Mouse (Mus musculus): ENCODE data around the gene Sipa1l2. TPM values are rescaled to one million over a fixed set of nuclear protein-coding genes. Genes with fewer than 3 reads are reported as not detected.

Sipa1l2 gene
- total RNA-seq, 2 experiments from 2014 or later, result 37.7 to 41.5 TPM

DNA sequence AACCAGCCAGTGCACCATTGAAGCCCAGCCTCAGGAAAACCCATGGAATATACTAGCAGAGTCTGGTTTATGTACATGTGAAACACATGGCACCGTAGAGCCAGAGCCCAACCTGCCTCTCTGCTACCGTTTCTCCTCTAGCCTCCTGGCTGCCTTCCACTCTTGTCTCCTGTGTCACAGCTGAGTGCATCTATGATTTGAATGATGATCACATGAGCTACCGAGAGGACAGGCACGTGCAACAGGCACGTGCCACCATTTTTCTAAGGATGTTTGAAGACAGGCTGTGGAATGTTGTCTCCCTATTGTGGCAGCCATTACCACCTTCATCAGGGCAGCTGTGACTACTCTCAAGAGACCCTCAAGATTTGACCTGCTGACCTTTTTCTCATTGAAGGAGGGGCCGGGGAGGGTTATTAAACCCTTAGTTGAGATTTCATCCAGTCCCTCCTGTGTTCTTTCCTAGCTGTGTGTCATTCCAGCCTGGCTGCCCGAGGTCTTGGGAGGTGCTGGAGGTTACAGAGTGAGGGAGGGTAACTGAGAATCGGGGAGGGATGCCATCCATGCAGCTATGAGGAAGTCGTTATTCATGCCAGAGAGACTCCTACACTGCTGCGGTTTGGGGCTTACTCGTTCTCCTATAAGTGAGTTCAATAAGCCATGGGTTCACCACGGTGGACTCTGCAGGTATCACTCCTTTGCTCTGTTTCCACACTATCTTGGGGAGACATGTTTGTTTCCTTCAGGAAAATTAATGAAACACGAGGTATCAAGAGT, 181.0 kb downstream of the Sipa1l2 start:
- no peak for DNase-seq (ENCODE audit: low spot score in 2 of 2)
- intact Hi-C loops (cut with DNase I), result no loop called here

DNA sequence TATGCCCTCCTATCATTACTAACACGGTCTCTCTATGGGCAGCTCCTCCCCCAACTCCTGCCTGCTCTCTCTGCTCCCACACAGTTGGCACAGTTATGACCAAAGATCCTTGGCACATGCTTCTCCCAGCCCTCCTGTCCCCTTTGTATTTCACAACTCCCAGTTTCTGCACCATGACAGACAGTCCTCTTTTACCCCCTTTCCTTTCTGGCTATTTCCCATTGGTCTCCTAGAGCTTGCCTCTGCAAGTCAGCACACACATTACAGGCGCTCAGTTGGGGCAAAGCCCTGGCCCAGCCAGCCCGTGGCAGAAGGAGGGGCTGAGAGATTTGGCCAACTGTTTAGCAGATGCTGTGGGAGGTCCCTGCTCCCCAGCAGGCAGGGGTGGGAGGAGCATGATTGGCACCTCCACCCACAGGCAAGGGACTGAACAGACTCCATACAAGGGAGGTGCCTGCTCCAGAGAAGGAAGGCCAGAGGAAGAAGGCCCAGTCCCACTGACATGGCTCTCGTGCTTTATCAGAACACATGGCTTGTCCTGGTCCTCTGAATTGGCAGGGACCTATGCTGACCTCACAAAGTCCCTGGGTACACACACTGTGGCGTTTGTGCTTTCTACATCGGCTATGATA, 184.0 kb downstream of the Sipa1l2 start:
- intact Hi-C loops (cut with DNase I), result no loop called here
- peak; percentile 64 to 71 for DNase-seq (ENCODE audit: low spot score in 2 of 2)

DNA sequence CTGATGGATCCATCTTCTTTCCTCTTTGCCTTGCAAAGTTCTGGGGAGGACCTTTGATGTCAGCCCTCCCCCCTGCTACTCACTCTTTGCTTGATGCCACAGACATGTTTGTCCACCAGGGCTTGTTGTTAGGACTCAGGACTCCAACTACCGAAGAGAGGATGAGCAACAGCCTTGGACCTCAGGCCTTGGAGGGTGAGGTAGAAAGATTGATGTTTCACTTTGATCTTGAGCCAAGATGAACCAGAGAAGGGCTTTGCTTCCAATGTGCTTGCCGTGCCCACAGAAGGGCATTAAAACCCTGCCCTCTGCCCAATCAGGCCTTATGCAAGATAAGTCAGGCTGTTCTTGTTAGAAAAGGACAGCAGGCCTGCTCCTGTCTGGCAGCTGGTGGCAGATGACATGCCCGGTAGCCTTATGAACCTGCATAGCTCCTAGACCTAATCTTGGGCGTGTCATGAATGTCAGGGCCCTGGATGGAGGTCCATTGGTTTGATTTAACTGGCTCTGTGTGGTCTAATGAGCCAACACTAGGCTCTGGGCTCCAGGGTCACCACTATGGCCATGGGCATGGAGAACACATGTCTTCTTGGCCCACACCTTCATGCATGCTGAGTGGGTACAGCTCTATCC, 184.9 kb downstream of the Sipa1l2 start:
- intact Hi-C loops (cut with DNase I), result no loop called here
- no peak for DNase-seq (ENCODE audit: low spot score in 2 of 2)

DNA sequence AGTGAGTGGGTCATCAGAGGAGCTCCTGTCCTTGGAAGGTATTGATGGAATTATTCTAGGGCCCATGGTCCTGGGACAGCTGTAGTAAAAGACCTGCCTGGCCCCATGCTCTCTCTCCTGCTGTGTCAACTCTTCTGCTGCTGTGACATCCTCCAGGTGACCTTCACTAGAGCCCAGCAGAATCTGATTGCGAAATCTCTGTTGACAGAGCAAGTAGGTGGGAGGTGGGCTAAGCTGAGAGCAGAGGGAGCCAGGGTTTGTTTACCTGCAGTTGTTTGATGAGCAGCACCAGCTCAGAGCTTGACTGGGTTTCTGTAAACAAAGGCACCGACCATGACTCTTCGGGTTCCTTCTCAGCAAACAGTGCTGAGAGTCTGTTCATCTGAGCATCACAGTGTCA, 187.9 kb downstream of the Sipa1l2 start:
- no peak for DNase-seq (ENCODE audit: low spot score in 2 of 2)
- intact Hi-C loops (cut with DNase I), result no loop called here

DNA sequence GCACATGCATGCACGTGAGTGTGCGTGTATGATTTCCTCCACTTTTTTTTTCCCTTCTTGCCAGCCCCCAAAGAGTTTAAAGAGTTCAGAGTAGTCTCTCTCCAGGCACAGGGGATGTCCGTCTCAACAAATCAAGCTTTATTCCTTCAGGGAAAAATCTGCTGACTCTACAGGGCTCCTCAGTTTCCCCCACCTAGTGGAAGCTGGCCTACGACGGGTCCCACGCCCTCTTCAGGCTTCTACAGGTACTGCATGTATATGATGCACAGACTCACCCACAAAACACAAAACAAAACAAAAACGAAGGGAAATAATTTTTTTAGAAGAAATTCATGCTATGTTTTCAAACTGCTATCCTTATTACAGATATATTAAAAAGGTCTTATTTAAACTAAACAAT, 189.7 kb downstream of the Sipa1l2 start:
- DNase-seq (ENCODE audit: low spot score in 2 of 2), result no peak
- intact Hi-C loops (cut with DNase I), result no loop called here

DNA sequence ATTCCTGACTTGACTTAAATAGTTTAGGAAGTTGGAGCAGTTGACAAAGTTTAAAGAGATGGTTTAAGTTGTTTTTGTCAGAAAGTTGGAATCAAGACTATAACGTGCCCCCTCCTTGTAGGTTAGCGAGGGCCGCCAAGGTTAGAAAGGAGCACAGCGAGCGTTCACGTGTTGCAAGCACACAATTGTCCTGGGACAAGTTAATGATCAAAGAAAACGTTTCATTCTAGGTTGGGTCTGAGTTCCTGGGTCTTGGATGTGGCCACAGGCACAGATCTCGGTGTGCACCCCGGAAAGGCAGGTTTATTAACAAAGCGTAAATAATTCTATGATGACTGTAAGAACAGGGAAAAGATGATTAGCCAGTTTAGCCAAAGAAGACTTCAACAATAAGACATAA, 190.5 kb downstream of the Sipa1l2 start:
- intact Hi-C loops (cut with DNase I), result no loop called here
- DNase-seq (ENCODE audit: low spot score in 2 of 2), result no peak

DNA sequence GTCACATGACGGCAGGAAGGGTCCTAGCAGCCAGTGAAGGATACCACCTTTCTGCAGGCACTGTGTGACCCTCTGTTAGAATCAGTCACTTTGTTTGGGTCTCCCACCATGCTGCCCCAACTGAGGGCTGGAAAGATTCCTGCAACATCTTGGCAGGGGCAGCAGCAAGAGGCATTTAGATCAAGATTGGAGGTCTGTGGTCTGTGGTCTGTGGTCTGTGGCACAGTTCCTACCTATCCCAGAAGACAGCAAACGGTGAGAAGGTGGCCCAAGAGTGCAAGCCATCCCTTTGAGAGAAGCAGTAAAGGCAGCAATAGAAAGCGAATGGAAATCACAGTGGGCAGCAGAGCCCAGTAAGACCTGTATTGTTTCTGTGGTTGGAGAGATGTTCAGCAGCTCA, 191.9 kb downstream of the Sipa1l2 start:
- intact Hi-C loops (cut with DNase I), result no loop called here
- DNase-seq (ENCODE audit: low spot score in 2 of 2), result no peak

DNA sequence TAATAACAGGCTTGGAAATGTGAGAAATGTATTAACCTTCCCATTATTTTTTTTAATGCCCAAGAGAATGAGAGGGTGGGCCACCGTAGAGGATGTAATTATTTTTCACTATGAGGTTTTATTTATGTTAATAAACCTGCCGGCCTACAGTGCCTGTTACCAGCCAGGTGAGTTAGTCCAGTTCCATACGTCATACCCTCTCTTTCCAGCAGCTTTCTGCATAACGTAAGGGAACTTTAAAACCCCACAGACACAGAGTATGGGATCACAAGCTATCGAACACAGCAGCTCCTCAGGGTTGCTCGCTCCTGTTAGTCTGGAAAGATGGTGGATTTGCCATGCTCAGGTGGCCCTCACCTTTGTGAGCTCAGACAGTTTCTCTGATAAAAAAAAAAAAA, 193.2 kb downstream of the Sipa1l2 start:
- intact Hi-C loops (cut with DNase I), result no loop called here
- DNase-seq (ENCODE audit: low spot score in 2 of 2), result no peak

DNA sequence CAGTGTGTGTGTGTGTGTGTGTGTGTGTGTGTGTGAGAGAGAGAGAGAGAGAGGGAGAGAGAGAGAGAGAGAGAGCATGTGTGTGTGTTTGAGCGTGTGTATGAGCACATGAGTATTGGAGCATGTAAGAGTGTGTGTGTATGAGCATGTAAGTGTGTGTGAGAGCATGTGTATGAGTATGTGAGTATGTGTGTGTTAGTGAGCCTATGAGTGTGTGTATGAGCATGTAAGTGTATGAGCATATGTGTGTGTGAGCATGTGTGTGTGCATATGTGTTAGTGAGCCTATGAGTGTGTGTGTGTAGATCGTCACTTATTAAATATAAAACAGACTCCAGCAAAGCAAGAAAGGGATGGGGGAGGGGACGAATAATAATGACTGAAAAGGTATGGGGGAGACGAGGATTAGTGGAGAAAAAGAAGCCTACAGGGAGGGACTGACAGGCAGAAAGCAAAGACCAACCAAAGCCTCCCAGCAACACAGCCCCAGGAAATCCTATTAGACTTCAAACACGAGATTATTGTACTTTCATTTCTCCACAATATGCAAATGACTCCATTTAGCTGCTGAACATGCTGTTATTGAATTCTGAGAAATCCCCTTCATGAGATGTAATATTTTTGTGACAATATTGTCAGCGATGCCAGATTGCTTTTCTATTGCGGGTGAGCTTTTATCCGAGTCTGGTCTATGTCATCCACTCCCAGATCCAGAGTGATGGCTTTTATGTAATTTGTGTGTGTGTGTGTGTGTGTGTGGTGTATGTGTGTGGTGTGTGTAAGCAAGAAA, 193.8 kb downstream of the Sipa1l2 start:
- no peak for DNase-seq (ENCODE audit: low spot score in 2 of 2)
- intact Hi-C loops (cut with DNase I), result no loop called here

DNA sequence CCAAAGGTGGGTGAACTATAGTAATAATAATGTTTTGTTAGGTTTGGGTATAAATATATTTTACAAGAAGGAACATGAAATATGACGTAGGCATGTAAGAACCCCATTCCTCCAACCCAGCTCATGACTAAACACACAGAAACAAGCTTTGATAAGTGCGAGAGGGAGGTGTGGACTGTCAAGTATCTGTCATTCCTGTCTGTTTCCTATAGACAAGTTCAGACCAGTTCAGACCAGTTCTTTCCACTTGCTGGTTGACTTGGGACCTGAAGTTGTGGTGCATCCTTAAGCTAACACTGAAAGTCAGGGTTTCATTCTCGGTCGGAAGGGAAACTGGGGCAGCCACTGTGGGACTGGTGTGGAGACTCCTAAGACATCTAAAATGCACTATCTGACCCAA, 197.0 kb downstream of the Sipa1l2 start:
- no peak for DNase-seq (ENCODE audit: low spot score in 2 of 2)
- intact Hi-C loops (cut with DNase I), result no loop called here

DNA sequence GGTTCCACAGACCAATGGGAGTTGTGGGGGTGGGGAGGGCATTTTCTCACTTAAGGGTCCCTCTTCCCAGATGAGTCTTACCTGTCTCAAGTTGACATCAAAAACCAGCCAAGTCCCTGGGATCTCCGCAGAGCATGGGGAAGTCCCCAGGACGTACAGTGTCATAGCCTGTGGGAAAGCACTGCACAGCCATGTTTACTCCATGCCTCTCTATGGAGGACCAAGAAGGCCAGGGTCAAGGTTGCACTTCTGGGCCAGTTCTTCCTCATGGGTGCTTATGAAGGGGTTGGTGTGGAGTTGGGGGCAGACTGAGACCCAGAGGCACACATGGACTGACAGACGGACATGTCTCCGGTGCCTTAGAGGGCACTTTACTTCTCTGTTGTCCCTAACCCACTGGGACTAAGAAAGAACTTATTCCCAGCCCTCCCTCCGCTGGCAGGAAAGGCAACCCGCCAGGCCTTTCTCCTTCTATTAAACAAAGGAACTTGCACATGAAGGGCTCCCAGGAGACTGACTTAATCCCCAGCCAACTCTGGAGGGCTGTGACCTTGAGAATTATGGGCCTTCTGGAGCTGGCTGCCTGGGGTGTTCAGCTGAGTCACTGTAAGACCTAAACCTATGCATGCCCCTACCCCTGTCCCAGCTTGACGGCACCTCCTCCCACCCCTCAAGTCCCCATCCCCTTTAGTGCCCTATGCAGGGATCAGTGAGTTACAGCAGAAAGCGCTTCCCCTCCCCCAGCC, 199.9 kb downstream of the Sipa1l2 start:
- intact Hi-C loops (cut with DNase I), result no loop called here

DNA sequence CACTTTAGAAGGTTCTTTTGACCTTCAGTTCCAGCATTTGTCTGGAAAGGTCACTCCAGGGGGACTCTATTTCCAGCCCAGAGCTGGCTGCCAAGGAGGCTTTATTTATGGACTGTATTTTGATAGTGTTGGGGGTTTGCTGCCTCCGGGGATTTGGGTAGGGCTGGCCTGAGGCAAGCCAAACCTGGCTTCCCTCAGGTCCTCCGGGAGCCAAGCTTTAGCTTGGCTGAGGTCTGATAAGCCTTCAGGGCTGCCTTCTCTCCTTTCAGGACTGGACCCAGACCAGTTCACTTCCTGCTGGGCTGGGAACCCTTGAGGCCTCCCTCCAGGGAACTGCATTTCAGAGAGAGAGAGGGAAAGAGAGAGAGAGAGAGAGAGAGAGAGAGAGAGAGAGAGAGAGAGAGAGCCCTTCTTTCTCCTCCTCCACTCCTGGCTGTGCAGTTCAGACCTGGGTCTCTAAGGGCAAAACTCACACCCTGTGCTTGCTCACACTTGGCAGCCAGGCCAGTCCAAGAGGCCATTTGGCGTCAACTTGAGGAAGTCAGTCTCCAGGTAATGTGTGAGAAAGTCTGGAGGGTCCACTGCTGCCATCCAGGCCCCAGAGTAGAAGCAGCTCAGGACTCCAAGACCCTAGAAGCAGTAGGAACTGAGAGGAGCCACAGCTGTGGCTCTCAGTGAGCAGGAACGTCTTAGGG, 201.1 kb downstream of the Sipa1l2 start:
- no peak for DNase-seq (ENCODE audit: low spot score in 2 of 2)
- intact Hi-C loops (cut with DNase I), result no loop called here

More for the DNA sequence above, 199.9 kb downstream of the Sipa1l2 start:
- DNase-seq (ENCODE audit: low spot score in 2 of 2), result no peak

Other genes starting within 250 kb of the Sipa1l2 start
- gene Map10, start 100.0 kb upstream of the Sipa1l2 start, total RNA-seq (2021), result 1 to 10 TPM; 4.2 to 5.2 TPM
- 10 to 100 TPM; 22.0 to 25.2 TPM for gene Ntpcr, start 160.2 kb upstream of the Sipa1l2 start, total RNA-seq (2021)